Mouse (Mus musculus): ENCODE measurements at regions not wholly inside any gene's neighbourhood (a gene's known extent, or its start where the extent isn't known, plus 50 kb on each side); places are given as distances from the start of the nearest gene placed in this dataset.

GRCm38 (mm10) chr17:51683318-51683717, 149.8 kb downstream of the Satb1 start:
- no peak for DNase-seq (ENCODE audit: low spot score)

GRCm38 (mm10) chr17:51682368-51682767, 150.7 kb downstream of the Satb1 start:
- no peak for DNase-seq (ENCODE audit: low spot score)

GRCm38 (mm10) chr17:51677451-51677850, 155.6 kb downstream of the Satb1 start:
- DNase-seq (ENCODE audit: low spot score): no peak

GRCm38 (mm10) chr17:51658408-51658807, 174.7 kb downstream of the Satb1 start:
- DNase-seq (ENCODE audit: low spot score): no peak

GRCm38 (mm10) chr17:51653881-51654280, 179.2 kb downstream of the Satb1 start:
- DNase-seq (ENCODE audit: low spot score): no peak

GRCm38 (mm10) chr17:51651880-51652279, 181.2 kb downstream of the Satb1 start:
- DNase-seq (ENCODE audit: low spot score): no peak

- DNase-seq (ENCODE audit: low spot score): no peak
Measured at GRCm38 (mm10) chr17:51649213-51649815, 183.8 kb downstream of the Satb1 start.

GRCm38 (mm10) chr17:51646416-51646815, 186.7 kb downstream of the Satb1 start:
- no peak for DNase-seq (ENCODE audit: low spot score)

GRCm38 (mm10) chr17:51645866-51646265, 187.2 kb downstream of the Satb1 start:
- DNase-seq (ENCODE audit: low spot score): no peak

- DNase-seq (ENCODE audit: low spot score): no peak
Measured at GRCm38 (mm10) chr17:51642682-51643081, 190.4 kb downstream of the Satb1 start.

GRCm38 (mm10) chr17:51635913-51636312, 197.2 kb downstream of the Satb1 start:
- DNase-seq (ENCODE audit: low spot score): no peak

- DNase-seq (ENCODE audit: low spot score): no peak
Measured at GRCm38 (mm10) chr17:51631574-51631973, 201.5 kb downstream of the Satb1 start.

- no peak for DNase-seq (ENCODE audit: low spot score)
Measured at GRCm38 (mm10) chr17:51620528-51620927, 212.6 kb downstream of the Satb1 start.

- no peak for DNase-seq (ENCODE audit: low spot score)
Measured at GRCm38 (mm10) chr17:51585263-51585662, 247.8 kb downstream of the Satb1 start.

- no peak for DNase-seq (ENCODE audit: low spot score)
Measured at GRCm38 (mm10) chr17:51583984-51584880, 248.9 kb downstream of the Satb1 start.

GRCm38 (mm10) chr17:51583277-51583676, 249.8 kb downstream of the Satb1 start:
- DNase-seq (ENCODE audit: low spot score): no peak

GRCm38 (mm10) chr17:51555854-51556253, 277.2 kb downstream of the Satb1 start:
- DNase-seq (ENCODE audit: low spot score): no peak

GRCm38 (mm10) chr17:51554446-51554845, 278.6 kb downstream of the Satb1 start:
- no peak for DNase-seq (ENCODE audit: low spot score)

GRCm38 (mm10) chr17:51552277-51553015, 280.6 kb downstream of the Satb1 start:
- DNase-seq (ENCODE audit: low spot score): no peak

GRCm38 (mm10) chr17:51546999-51547398, 286.1 kb downstream of the Satb1 start:
- no peak for DNase-seq (ENCODE audit: low spot score)

GRCm38 (mm10) chr17:51542544-51542943, 290.5 kb downstream of the Satb1 start:
- no peak for DNase-seq (ENCODE audit: low spot score)

- no peak for DNase-seq (ENCODE audit: low spot score)
Measured at GRCm38 (mm10) chr17:51534678-51535077, 298.4 kb downstream of the Satb1 start.

GRCm38 (mm10) chr17:51534270-51534669, 298.8 kb downstream of the Satb1 start:
- DNase-seq (ENCODE audit: low spot score): no peak

All from layer of hippocampus, adult 11-12 months (tissue).